Mouse (Mus musculus) olfactory bulb, adult 2 months (tissue): ENCODE measurements around the gene Itfg2. TPM values are rescaled to one million over a fixed set of nuclear protein-coding genes. Genes with fewer than 3 reads are reported as not detected.

Experiments used
- H3K27ac ChIP-seq: fragments of 200-500 bp; 2 replicates; pipeline ENCODE4 v1.5.1; 2012; ENCODE audit warnings: low read depth, low read length; ENCODE audit not compliant: insufficient read depth
- H3K4me1 ChIP-seq: fragments of 200-500 bp; 2 replicates; pipeline ENCODE4 v1.6.1; 2012; ENCODE audit warnings: low read length; ENCODE audit not compliant: control insufficient read depth, insufficient read depth
- H3K4me3 ChIP-seq: fragments of 200-500 bp; 2 replicates; pipeline ENCODE4 v1.5.1; 2012; ENCODE audit warnings: mild to moderate bottlenecking, low read depth, low read length, moderate library complexity; ENCODE audit not compliant: insufficient read depth
- CTCF ChIP-seq: fragments of 200-500 bp; IDR thresholded peaks from 2 replicates; pipeline ENCODE4 v1.5.1; 2012; ENCODE audit warnings: low read depth, mild to moderate bottlenecking, low read length, moderate library complexity; ENCODE audit not compliant: insufficient read depth
- POLR2A ChIP-seq: fragments of 200-500 bp; IDR thresholded peaks from 2 replicates; pipeline ENCODE4 v1.6.1; 2012; ENCODE audit warnings: mild to moderate bottlenecking, low read depth, low read length, moderate library complexity; ENCODE audit not compliant: insufficient read depth
- WGBS: fragments of 180-500 bp; shearing (Covaris S2); methylation state at CpG from one replicate; pipeline ENCODE4 v1.1.7; 2018; 5-methylcytosine and 5-hydroxymethylcytosine counted together
- polyA plus RNA-seq: library from polyadenylated mRNA; stranded (reverse); fragments of >200 nt; gene quantifications from 2 replicates; pipeline ENCODE4 v1.2.4, GENCODE M21; 2012; ENCODE audit warnings: low replicate concordance; ENCODE audit not compliant: missing spikeins, insufficient read depth, insufficient read length

Gene Itfg2
- polyA plus RNA-seq, 1 experiment, result not detected

GRCm38 (mm10) chr6:128460321-128460720 lies 35.6 kb upstream of the Itfg2 start:
- H3K4me3 ChIP-seq, result no peak overlapping the region
- WGBS, result 43% methylated on average over 2 of the region's 2 CpGs
- TF ChIP-seq POLR2A (no peak), CTCF (no peak)
- no peak overlapping the region for H3K27ac ChIP-seq
- no peaks in the 10 kb centered on the region for H3K4me1 ChIP-seq

- H3K27ac ChIP-seq, result no peak overlapping the region
- no peaks in the 10 kb centered on the region for H3K4me1 ChIP-seq
- no peak for TF ChIP-seq POLR2A
- no peak for TF ChIP-seq CTCF
- no peak overlapping the region for H3K4me3 ChIP-seq
- WGBS, result 89% methylated on average over 5 of the region's 5 CpGs
Measured at GRCm38 (mm10) chr6:128457186-128457585, 32.5 kb upstream of the Itfg2 start.

DNA sequence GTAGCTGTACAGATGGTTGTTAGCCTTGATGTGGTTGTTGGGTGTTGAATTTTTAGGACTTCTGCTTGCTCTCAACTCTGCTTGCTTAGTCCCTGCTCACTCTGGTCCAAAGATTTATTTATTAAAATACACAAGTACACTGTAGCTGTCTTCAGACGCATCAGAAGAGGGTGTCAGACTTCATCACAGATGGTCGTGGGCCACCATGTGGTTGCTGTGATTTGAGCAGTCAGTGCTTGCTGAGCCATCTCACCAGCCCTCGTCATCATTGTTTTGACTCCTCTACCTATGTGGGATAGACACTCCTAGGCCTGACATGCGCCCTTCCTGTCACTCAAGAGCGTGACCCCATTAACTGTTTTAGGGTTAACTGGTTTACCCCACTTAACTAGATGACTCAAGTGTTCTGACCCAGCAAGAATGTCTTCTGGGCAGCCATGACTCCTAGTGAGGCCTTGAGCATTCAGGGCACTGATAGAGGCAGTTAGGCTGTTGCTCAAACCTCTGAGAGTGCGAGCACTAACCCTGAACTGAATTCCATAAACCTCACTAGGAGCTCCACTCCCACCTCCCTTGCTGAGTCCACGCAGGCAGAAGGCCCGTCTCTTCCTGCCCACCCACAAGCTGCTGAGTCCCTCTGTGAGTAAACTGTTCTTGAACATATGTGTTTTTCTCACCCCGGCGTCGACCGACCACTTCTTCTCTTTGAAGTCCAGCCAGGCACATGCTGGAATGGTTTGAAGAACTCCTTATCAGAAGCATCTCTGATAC lies 31.3 kb upstream of the Itfg2 start:
- TF ChIP-seq POLR2A (no peak), CTCF (no peak)
- no peak overlapping the region for H3K4me3 ChIP-seq
- 80% methylated on average over 12 of the region's 12 CpGs for WGBS
- H3K27ac ChIP-seq, result no peak overlapping the region
- no peaks in the 10 kb centered on the region for H3K4me1 ChIP-seq

DNA sequence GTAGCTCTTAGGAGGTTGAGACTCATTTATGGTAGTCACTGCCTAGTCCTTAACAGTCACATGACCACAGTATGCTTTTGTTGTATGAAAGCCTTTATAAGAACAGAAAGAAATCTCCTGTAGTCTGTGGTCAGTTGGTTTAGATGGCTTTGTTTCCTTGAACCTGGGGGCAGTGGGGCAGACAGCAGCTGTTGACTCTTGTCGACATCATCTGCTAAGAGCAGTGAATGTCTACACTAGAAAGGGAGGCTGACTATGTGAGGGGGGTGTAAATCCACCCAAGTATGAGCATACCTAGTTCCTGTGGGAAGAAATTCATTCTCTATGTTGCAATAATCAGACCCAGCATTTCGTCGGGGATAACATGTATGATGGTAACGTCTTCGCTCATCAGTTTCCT lies 22.3 kb upstream of the Itfg2 start:
- 98% methylated on average over 5 of the region's 5 CpGs for whole genome bisulfite sequencing
- no peak for TF ChIP-seq POLR2A
- TF ChIP-seq CTCF, result no peak
- Histone ChIP-seq H3K4me1 (no peaks in the 10 kb centered on the region), H3K4me3 (no peak overlapping the region), H3K27ac (no peak overlapping the region)

GRCm38 (mm10) chr6:128445761-128446535 lies 21.2 kb upstream of the Itfg2 start:
- Histone ChIP-seq H3K4me3 (no peak overlapping the region), H3K27ac (no peak overlapping the region), H3K4me1 (no peaks in the 10 kb centered on the region)
- no peak for TF ChIP-seq POLR2A
- no peak for TF ChIP-seq CTCF
- WGBS, result 17% methylated on average over 14 of the region's 14 CpGs

DNA sequence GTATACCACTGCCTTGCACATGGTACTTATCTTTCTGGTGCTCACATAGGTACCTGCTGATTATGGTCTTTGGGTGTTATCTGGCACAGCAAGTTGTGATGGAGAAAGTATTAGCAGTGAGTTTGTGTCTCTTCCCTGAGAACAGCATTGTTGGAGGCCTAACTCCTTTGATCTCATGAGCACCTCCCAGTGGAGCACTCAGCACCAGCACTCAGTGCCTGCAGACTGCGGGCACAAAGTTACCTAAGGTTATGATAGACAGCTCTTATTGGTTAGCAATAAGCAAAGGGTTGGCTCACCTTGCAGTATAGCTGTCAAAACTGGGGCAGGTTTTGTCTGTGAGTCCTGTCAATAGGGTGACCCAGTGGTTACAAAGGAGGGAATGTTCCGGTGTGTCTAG lies 15.5 kb upstream of the Itfg2 start:
- Histone ChIP-seq H3K27ac (no peak overlapping the region), H3K4me3 (no peak overlapping the region), H3K4me1 (peaks cover 12% of the 10 kb centered on the region)
- TF ChIP-seq CTCF (no peak), POLR2A (no peak)
- WGBS, result 90% methylated on average over 2 of the region's 2 CpGs

GRCm38 (mm10) chr6:128438871-128439341 lies 14.2 kb upstream of the Itfg2 start:
- WGBS, result 18% methylated on average over 18 of the region's 18 CpGs
- H3K27ac ChIP-seq, result no peak overlapping the region
- peaks cover 12% of the 10 kb centered on the region for H3K4me1 ChIP-seq
- TF ChIP-seq CTCF, result no peak
- no peak for TF ChIP-seq POLR2A
- peak overlapping the region; percentile 95 for H3K4me3 ChIP-seq

DNA sequence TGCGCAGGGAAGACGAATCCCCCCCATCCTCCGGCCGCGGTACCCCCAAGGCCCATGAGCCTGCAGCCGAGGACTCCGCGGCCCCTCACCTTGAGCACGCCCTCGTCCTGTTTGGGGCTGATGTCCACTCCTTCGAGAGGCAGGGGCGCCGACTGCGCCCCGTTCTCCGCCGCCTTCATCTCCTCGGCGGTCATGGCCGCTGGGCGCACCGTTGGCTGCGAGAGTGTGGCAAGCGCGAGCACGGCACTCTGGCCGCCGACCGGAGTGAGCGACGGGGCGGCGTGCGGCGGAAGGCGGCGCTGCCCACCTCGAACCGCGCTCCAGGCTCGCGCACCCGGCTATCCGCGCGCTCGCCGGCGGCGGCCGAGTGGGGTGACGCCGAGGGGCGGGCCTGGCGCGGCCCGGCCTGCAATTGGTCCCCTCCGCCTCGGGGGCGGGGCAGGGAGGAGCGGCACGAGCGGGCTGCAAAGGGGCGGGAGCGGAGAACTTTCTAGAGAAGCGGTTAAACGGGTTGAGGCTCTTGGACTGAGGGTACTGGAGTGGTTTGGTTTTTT lies 13.7 kb upstream of the Itfg2 start, which contains the start of gene Fkbp4:
TSS of gene Fkbp4 (minus strand) at position 361 of the 554 bp plus-strand sequence.
- Histone ChIP-seq H3K27ac (peak within 1 kb of the TSS; percentile 65), H3K4me1 (peaks cover 12% of the 10 kb centered on the region), H3K4me3 (peak within 1 kb of the TSS; percentile 95)
- under 1% methylated on average over 67 of the region's 67 CpGs for WGBS
- peak; percentile 97 for TF ChIP-seq POLR2A
- TF ChIP-seq CTCF, result 0 out of 2 replicates have a peak, but pooled peaks have one; percentile 3
